Mouse (Mus musculus): ENCODE results near the gene Bcar3. TPM values are rescaled to one million over a fixed set of nuclear protein-coding genes. Genes with fewer than 3 reads are reported as not detected.

The Bcar3 gene
- total and polyA plus RNA-seq, 3 experiments = 47.4 to 61.2 (median 52.0) TPM

- H3K4me1 ChIP-seq (ENCODE audit: control insufficient read depth in 1 of 2, insufficient read depth in 2 of 2) = peaks cover 14 to 77% of the 10 kb centered on the region in 2 experiments
- H3K9me3 ChIP-seq (replicated peaks; ENCODE audit: low read length) = peaks cover 3% of the 10 kb centered on the region
- H3K27ac ChIP-seq (ENCODE audit: insufficient read depth, low read depth) = no peak overlapping the region
- in situ Hi-C loops (cut with MboI; ENCODE audit: low pct_ligation_motif_present, low pct_unique_long_range_greater_than_20kb, low sequenced_read_pairs) = no loop called here
- no peak overlapping the region for H3K9ac ChIP-seq (ENCODE audit: insufficient read depth, low read depth)
- no peak overlapping the region for H3K4me3 ChIP-seq (replicated peaks in 1 of 3; ENCODE audit: low read depth in 2 of 3, low read length in 2 of 3, poor library complexity in 1 of 3)
- DNase-seq (ENCODE audit: extremely low read depth) = no peak
- no peaks in the 10 kb centered on the region for H3K79me2 ChIP-seq (replicated peaks; ENCODE audit: control insufficient read depth, extremely low read depth, insufficient read depth, poor library complexity, severe bottlenecking)
- no peaks in the 10 kb centered on the region for H3K36me3 ChIP-seq (replicated peaks in 1 of 2; ENCODE audit: control insufficient read depth in 1 of 2, insufficient read depth in 1 of 2, low read length in 1 of 2)
- dilution Hi-C loops (cut with MboI; ENCODE audit: extremely low pct_ligation_motif_present, extremely low pct_unique_long_range_greater_than_20kb, low sequenced_read_pairs) = no loop called here
- H3K27me3 ChIP-seq (replicated peaks) = no peaks in the 10 kb centered on the region
- no peak overlapping the region for H3K4me2 ChIP-seq (ENCODE audit: insufficient read depth, low read depth, poor library complexity, severe bottlenecking)
- TF ChIP-seq POLR2A (IDR thresholded peaks at IDR 0.05; ENCODE audit: low read depth, low read length) = no peak
- TF ChIP-seq CHD1 (IDR thresholded peaks at IDR 0.05; ENCODE audit: low read depth, low read length) = no peak
- TF ChIP-seq KAT2A (IDR thresholded peaks at IDR 0.05; ENCODE audit: insufficient replicate concordance, low read length) = no peak
- TF ChIP-seq POLR2AphosphoS2 (IDR thresholded peaks at IDR 0.05; ENCODE audit: low read depth, low read length) = no peak
- TF ChIP-seq PAX5 (IDR thresholded peaks at IDR 0.05; ENCODE audit: low read length) = no peak
Measured at GRCm38 (mm10) chr3:122338897-122339296, 45.0 kb downstream of the Bcar3 start.

- no peak overlapping the region for H3K4me3 ChIP-seq (replicated peaks in 1 of 3; ENCODE audit: low read depth in 2 of 3, low read length in 2 of 3, poor library complexity in 1 of 3)
- H3K27ac ChIP-seq (ENCODE audit: insufficient read depth, low read depth) = no peak overlapping the region
- dilution Hi-C loops (cut with MboI; ENCODE audit: extremely low pct_ligation_motif_present, extremely low pct_unique_long_range_greater_than_20kb, low sequenced_read_pairs) = no loop called here
- no peaks in the 10 kb centered on the region for H3K27me3 ChIP-seq (replicated peaks)
- DNase-seq (ENCODE audit: extremely low read depth) = peak; percentile 61
- no peaks in the 10 kb centered on the region for H3K79me2 ChIP-seq (replicated peaks; ENCODE audit: control insufficient read depth, extremely low read depth, insufficient read depth, poor library complexity, severe bottlenecking)
- peaks cover 16 to 71% of the 10 kb centered on the region in 2 experiments for H3K4me1 ChIP-seq (ENCODE audit: control insufficient read depth in 1 of 2, insufficient read depth in 2 of 2)
- no peak overlapping the region for H3K4me2 ChIP-seq (ENCODE audit: insufficient read depth, low read depth, poor library complexity, severe bottlenecking)
- H3K9ac ChIP-seq (ENCODE audit: insufficient read depth, low read depth) = no peak overlapping the region
- in situ Hi-C loops (cut with MboI; ENCODE audit: low pct_ligation_motif_present, low pct_unique_long_range_greater_than_20kb, low sequenced_read_pairs) = loop anchor here (5.0 kb wide), 1 partner anchor 42 kb away; no protein-coding TSS in a partner anchor
- H3K9me3 ChIP-seq (replicated peaks; ENCODE audit: low read length) = peaks cover 3% of the 10 kb centered on the region
- no peak for TF ChIP-seq HCFC1 (IDR thresholded peaks at IDR 0.05; ENCODE audit: low read depth, low read length)
- no peak for TF ChIP-seq ELF1 (IDR thresholded peaks at IDR 0.05; ENCODE audit: low read depth, low read length)
- no peak for TF ChIP-seq NELFE (IDR thresholded peaks at IDR 0.05; ENCODE audit: low read depth, low read length)
- no peak for TF ChIP-seq IRF4 (IDR thresholded peaks at IDR 0.05; ENCODE audit: low read depth, low read length)
- TF ChIP-seq USF2 (conservative IDR thresholded peaks at IDR 0.05; ENCODE audit: low read depth, low read length) = no peak
- H3K36me3 ChIP-seq (replicated peaks in 1 of 2; ENCODE audit: control insufficient read depth in 1 of 2, insufficient read depth in 1 of 2, low read length in 1 of 2) = no peaks in the 10 kb centered on the region
Measured at GRCm38 (mm10) chr3:122340135-122341068, 46.5 kb downstream of the Bcar3 start.

- no peaks in the 10 kb centered on the region for H3K36me3 ChIP-seq (replicated peaks in 1 of 2; ENCODE audit: control insufficient read depth in 1 of 2, insufficient read depth in 1 of 2, low read length in 1 of 2)
- dilution Hi-C loops (cut with MboI; ENCODE audit: extremely low pct_ligation_motif_present, extremely low pct_unique_long_range_greater_than_20kb, low sequenced_read_pairs) = no loop called here
- peaks cover 3% of the 10 kb centered on the region for H3K9me3 ChIP-seq (replicated peaks; ENCODE audit: low read length)
- H3K27me3 ChIP-seq (replicated peaks) = no peaks in the 10 kb centered on the region
- H3K4me2 ChIP-seq (ENCODE audit: insufficient read depth, low read depth, poor library complexity, severe bottlenecking) = peak overlapping the region; percentile 51
- H3K27ac ChIP-seq (ENCODE audit: insufficient read depth, low read depth) = peak overlapping the region; percentile 14; the same call in 1 of the 2 replicates
- peak; percentile 61 for DNase-seq (ENCODE audit: extremely low read depth)
- peaks cover 16 to 55% of the 10 kb centered on the region in 2 experiments for H3K4me1 ChIP-seq (ENCODE audit: control insufficient read depth in 1 of 2, insufficient read depth in 2 of 2)
- in situ Hi-C loops (cut with MboI; ENCODE audit: low pct_ligation_motif_present, low pct_unique_long_range_greater_than_20kb, low sequenced_read_pairs) = loop anchor here (5.0 kb wide), 1 partner anchor 39 kb away; no protein-coding TSS in a partner anchor
- H3K4me3 ChIP-seq (replicated peaks in 1 of 3; ENCODE audit: low read depth in 2 of 3, low read length in 2 of 3, poor library complexity in 1 of 3) = no peak overlapping the region
- H3K79me2 ChIP-seq (replicated peaks; ENCODE audit: control insufficient read depth, extremely low read depth, insufficient read depth, poor library complexity, severe bottlenecking) = no peaks in the 10 kb centered on the region
- 0 out of 2 replicates have a peak overlapping the region, but pooled peaks have one; percentile 3 for H3K9ac ChIP-seq (ENCODE audit: insufficient read depth, low read depth)
- TF ChIP-seq E2F4 (IDR thresholded peaks at IDR 0.05; ENCODE audit: insufficient replicate concordance, low read depth, low read length) (no peak), RAD21 (IDR thresholded peaks at IDR 0.05; ENCODE audit: low read depth, low read length) (no peak; the same call in 1 of the 2 replicates), JUND (conservative IDR thresholded peaks at IDR 0.05; ENCODE audit: low read depth, low read length) (0 out of 2 replicates have a peak, but pooled peaks have one; percentile 27), CHD2 (IDR thresholded peaks at IDR 0.05; ENCODE audit: low read length) (peak; percentile 67), ZNF384 (IDR thresholded peaks at IDR 0.05; ENCODE audit: low read depth, low read length) (no peak), HCFC1 (IDR thresholded peaks at IDR 0.05; ENCODE audit: low read depth, low read length) (peak; percentile 14; the same call in 1 of the 2 replicates), ETS1 (conservative IDR thresholded peaks at IDR 0.05; ENCODE audit: low read depth, low read length) (peak; percentile 83), TCF12 (IDR thresholded peaks at IDR 0.05; ENCODE audit: low read depth, low read length) (peak; percentile 55), TBP (conservative IDR thresholded peaks at IDR 0.05; ENCODE audit: low read depth, low read length) (no peak), ELF1 (IDR thresholded peaks at IDR 0.05; ENCODE audit: low read depth, low read length) (no peak), BHLHE40 (IDR thresholded peaks at IDR 0.05; ENCODE audit: low read depth, low read length) (peak; percentile 59; the same call in 1 of the 2 replicates), MAZ (IDR thresholded peaks at IDR 0.05; ENCODE audit: low read depth, low read length) (peak; percentile 54; the same call in 1 of the 2 replicates), IRF4 (IDR thresholded peaks at IDR 0.05; ENCODE audit: low read depth, low read length) (peak; percentile 81), ZMIZ1 (IDR thresholded peaks at IDR 0.05; ENCODE audit: low read depth, low read length) (no peak), JUN (IDR thresholded peaks at IDR 0.05; ENCODE audit: insufficient read depth, low read depth, low read length) (peak; percentile 40), USF2 (conservative IDR thresholded peaks at IDR 0.05; ENCODE audit: low read depth, low read length) (no peak), KAT2A (IDR thresholded peaks at IDR 0.05; ENCODE audit: insufficient replicate concordance, low read length) (no peak)
Measured at GRCm38 (mm10) chr3:122343437-122343853, 49.5 kb downstream of the Bcar3 start.
